Mouse (Mus musculus): Measurements from ENCODE around the gene Trim33. TPM values are rescaled to one million over a fixed set of nuclear protein-coding genes. Genes with fewer than 3 reads are reported as not detected.

Trim33 gene
- total and polyA plus RNA-seq, 3 experiments, result 20.2 to 30.4 TPM; not detected in 1

DNA sequence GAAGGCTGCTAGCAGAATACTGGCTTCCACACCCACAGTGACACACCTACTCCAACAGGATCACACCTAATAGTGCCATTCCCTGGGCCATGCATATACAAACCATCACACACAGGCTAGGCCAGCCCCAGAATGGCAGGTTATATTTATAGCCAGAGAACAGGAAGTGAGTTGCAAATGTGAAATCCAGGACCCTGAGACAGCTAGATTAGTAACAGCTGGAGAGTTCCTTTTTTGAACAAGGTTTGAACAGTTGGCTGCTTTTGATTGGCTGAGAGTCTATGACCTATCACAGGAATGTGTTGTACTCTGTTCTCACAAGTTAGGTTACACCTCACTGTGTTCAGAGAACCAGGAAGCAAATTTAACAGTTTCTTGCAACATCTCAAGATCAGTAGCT, 98.9 kb downstream of the Trim33 start:
- Histone ChIP-seq H3K4me1 (ENCODE audit: control insufficient read depth in 1 of 2, insufficient read depth in 2 of 2, low read length in 2 of 2) (peaks cover 2 to 5% of the 10 kb centered on the region in 2 experiments; a peak in 2 of 4 replicates), H3K79me2 (ENCODE audit: control insufficient read depth, insufficient read depth, low read length, poor library complexity) (no peaks in the 10 kb centered on the region), H3K9me3 (replicated peaks; ENCODE audit: insufficient read depth, low read length) (no peaks in the 10 kb centered on the region), H3K9ac (ENCODE audit: control insufficient read depth, low read depth, low read length, poor library complexity, severe bottlenecking) (no peak overlapping the region), H3K27me3 (ENCODE audit: control insufficient read depth in 1 of 2, insufficient read depth in 2 of 2, low read length in 2 of 2) (no peaks in the 10 kb centered on the region), H3K36me3 (ENCODE audit: control insufficient read depth in 1 of 2, insufficient read depth in 2 of 2, low read length in 2 of 2) (no peaks in the 10 kb centered on the region; a peak in 1 of 4 replicates), H3K4me3 (ENCODE audit: control insufficient read depth in 1 of 2, insufficient read depth in 1 of 2, low read depth in 2 of 2, low read length in 2 of 2) (no peak overlapping the region), H3K27ac (ENCODE audit: control insufficient read depth, low read depth, low read length) (peak overlapping the region; percentile 23; the same call in 1 of the 2 replicates)
- DNase-seq (ENCODE audit: low read depth, low spot score), result peak; percentile 93
- TF ChIP-seq MXI1 (IDR thresholded peaks at IDR 0.05; ENCODE audit: low read depth, low read length) (0 out of 2 replicates have a peak, but pooled peaks have one; percentile 19), ETS1 (IDR thresholded peaks at IDR 0.05; ENCODE audit: low read depth, low read length) (peak; percentile 96), RCOR1 (IDR thresholded peaks at IDR 0.05; ENCODE audit: low read depth, low read length) (peak; percentile 42; the same call in 1 of the 2 replicates), JUND (IDR thresholded peaks at IDR 0.05; ENCODE audit: low read depth, low read length) (no peak), KAT2A (conservative IDR thresholded peaks at IDR 0.05; ENCODE audit: low read depth, low read length) (peak; percentile 56), POLR2A (IDR thresholded peaks at IDR 0.05; ENCODE audit: control insufficient read depth in 1 of 2, insufficient read depth in 1 of 2, low read depth in 1 of 2, low read length in 2 of 2, poor library complexity in 1 of 2) (peak in 1 of 2 experiments; percentile 39; a peak in 1 of 4 replicates), SIN3A (IDR thresholded peaks at IDR 0.05; ENCODE audit: low read length) (peak; percentile 81), UBTF (IDR thresholded peaks at IDR 0.05; ENCODE audit: borderline replicate concordance, insufficient read depth, low read depth, low read length) (no peak), TCF12 (IDR thresholded peaks at IDR 0.05; ENCODE audit: low read depth, low read length) (peak; percentile 51; the same call in 1 of the 2 replicates), MYB (IDR thresholded peaks at IDR 0.05; ENCODE audit: low read depth, low read length) (no peak), TAL1 (IDR thresholded peaks at IDR 0.05; ENCODE audit: low read length) (peak; percentile 55), MAFK (IDR thresholded peaks at IDR 0.05; ENCODE audit: borderline replicate concordance, low read depth, low read length) (no peak), MAZ (IDR thresholded peaks at IDR 0.05; ENCODE audit: low read depth, low read length) (no peak), ZNF384 (IDR thresholded peaks at IDR 0.05; ENCODE audit: low read depth, low read length) (no peak), CHD1 (IDR thresholded peaks at IDR 0.05; ENCODE audit: low read depth, low read length) (no peak), USF2 (IDR thresholded peaks at IDR 0.05; ENCODE audit: borderline replicate concordance in 1 of 2, insufficient read depth in 1 of 2, low read depth in 1 of 2, low read length in 2 of 2) (no peak), BHLHE40 (IDR thresholded peaks at IDR 0.05; ENCODE audit: borderline replicate concordance, low read depth, low read length) (no peak), NELFE (IDR thresholded peaks at IDR 0.05; ENCODE audit: low read depth, low read length) (no peak; the same call in 1 of the 2 replicates), ZMIZ1 (IDR thresholded peaks at IDR 0.05; ENCODE audit: low read depth, low read length) (no peak), EP300 (IDR thresholded peaks at IDR 0.05; ENCODE audit: low read depth in 1 of 2, low read length in 2 of 2) (peak; percentile 38 to 73; a peak in 3 of 4 replicates), ZKSCAN1 (IDR thresholded peaks at IDR 0.05; ENCODE audit: low read depth, low read length) (no peak), ELF1 (IDR thresholded peaks at IDR 0.05; ENCODE audit: low read depth, low read length) (peak; percentile 75), ZC3H11A (IDR thresholded peaks at IDR 0.05; ENCODE audit: low read depth, low read length) (no peak), GATA1 (IDR thresholded peaks at IDR 0.05; ENCODE audit: low read depth, low read length) (peak; percentile 64), POLR2AphosphoS5 (IDR thresholded peaks at IDR 0.05; ENCODE audit: borderline replicate concordance, low read depth, low read length) (no peak), HCFC1 (IDR thresholded peaks at IDR 0.05; ENCODE audit: low read depth, low read length) (peak; percentile 71), USF1 (IDR thresholded peaks at IDR 0.05; ENCODE audit: low read depth, low read length) (no peak), RAD21 (IDR thresholded peaks at IDR 0.05; ENCODE audit: low read depth, low read length) (no peak), MEF2A (IDR thresholded peaks at IDR 0.05; ENCODE audit: extremely low read depth, insufficient replicate concordance, low read depth, low read length, poor library complexity, severe bottlenecking) (peak; percentile 88; the same call in 1 of the 2 replicates), TBP (IDR thresholded peaks at IDR 0.05; ENCODE audit: low read depth, low read length) (peak; percentile 79), POLR2AphosphoS2 (IDR thresholded peaks at IDR 0.05; ENCODE audit: low read length) (no peak), CTCF (IDR thresholded peaks at IDR 0.05 in 2 of 3, conservative IDR thresholded peaks at IDR 0.05 in 1 of 3; ENCODE audit: control insufficient read depth in 1 of 3, insufficient read depth in 1 of 3, low read depth in 2 of 3, low read length in 3 of 3, poor library complexity in 1 of 3, severe bottlenecking in 1 of 3) (no peak), SMC3 (IDR thresholded peaks at IDR 0.05; ENCODE audit: low read depth, low read length) (no peak), MYC (IDR thresholded peaks at IDR 0.05; ENCODE audit: low read depth, low read length) (0 out of 2 replicates have a peak, but pooled peaks have one; percentile 53), NRF1 (IDR thresholded peaks at IDR 0.05; ENCODE audit: insufficient read depth, low read depth, low read length, poor library complexity, severe bottlenecking) (no peak), GABPA (IDR thresholded peaks at IDR 0.05; ENCODE audit: low read depth, low read length) (no peak), CHD2 (IDR thresholded peaks at IDR 0.05; ENCODE audit: low read length) (no peak)

All from MEL (cell line).